Mouse (Mus musculus) small intestine, adult 2 months (tissue): ENCODE measurements at regions not wholly inside any gene's neighbourhood (a gene's known extent, or its start where the extent isn't known, plus 50 kb on each side); places are given as distances from the start of the nearest gene placed in this dataset.

Experiments
- CTCF ChIP-seq: fragments of 200-500 bp; IDR thresholded peaks from 2 replicates; pipeline ENCODE4 v1.5.1; 2012; ENCODE audit warnings: low read depth, mild to moderate bottlenecking, control low read depth, inconsistent platforms, low read length, moderate library complexity, mixed read lengths; ENCODE audit not compliant: insufficient replicate concordance, insufficient read length; ENCODE audit errors: extremely low read depth
- POLR2A ChIP-seq: fragments of 200-500 bp; IDR thresholded peaks from 2 replicates; pipeline ENCODE4 v1.6.1; 2012; ENCODE audit warnings: low read depth, mild to moderate bottlenecking, control low read depth, inconsistent platforms, low read length, moderate library complexity

GRCm38 (mm10) chrX:12837821-12838220, 75.9 kb upstream of the Med14 start:
- TF ChIP-seq CTCF (no peak), POLR2A (no peak)
